Mouse (Mus musculus): Measurements from ENCODE around the gene Sbno2. TPM values are rescaled to one million over a fixed set of nuclear protein-coding genes. Genes with fewer than 3 reads are reported as not detected.

The Sbno2 gene
- total and polyA plus RNA-seq, 3 experiments: 9.7 to 24.2 (median 22.6) TPM

DNA sequence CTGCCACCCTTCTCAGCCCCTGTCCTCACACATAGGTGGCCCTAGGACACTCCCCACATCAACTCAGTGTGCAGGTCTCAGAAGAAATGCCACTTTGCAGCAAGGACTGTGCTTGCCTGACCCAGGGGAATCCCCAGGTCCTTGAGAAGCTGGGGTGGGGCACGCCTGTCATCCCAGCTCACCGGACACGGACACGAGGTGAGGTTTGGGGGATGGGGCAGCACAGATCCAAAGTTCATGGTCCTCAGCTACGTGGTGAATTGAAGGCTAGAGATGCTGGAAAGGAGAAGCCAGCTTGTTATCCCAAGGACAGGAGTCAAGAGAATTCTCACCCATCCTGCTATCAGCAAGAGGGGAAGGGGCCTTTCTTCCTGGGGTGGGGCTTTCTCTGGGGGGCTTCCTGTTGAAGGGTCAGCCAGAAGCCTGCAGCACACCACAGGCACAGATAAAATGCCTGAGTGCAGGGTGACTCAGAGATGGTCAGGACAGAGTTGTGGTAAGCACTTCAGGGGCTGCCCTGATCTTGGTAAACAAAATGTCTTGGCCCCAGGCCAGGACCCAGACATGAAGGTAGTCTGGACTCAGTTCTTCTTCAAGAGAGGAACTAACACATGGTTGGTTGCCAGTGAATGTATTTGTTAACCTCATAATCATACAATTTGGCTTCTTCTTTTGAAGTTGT lies 72.4 kb downstream of the Sbno2 start:
- DNase-seq (ENCODE audit: extremely low read depth): no peak
- Histone ChIP-seq H3K36me3 (replicated peaks in 1 of 2; ENCODE audit: control insufficient read depth in 1 of 2, insufficient read depth in 1 of 2, low read length in 1 of 2) (peaks cover 62 to 79% of the 10 kb centered on the region in 2 experiments), H3K27me3 (replicated peaks) (no peaks in the 10 kb centered on the region), H3K4me3 (replicated peaks in 1 of 3; ENCODE audit: low read depth in 2 of 3, low read length in 2 of 3, poor library complexity in 1 of 3) (no peak overlapping the region), H3K4me2 (ENCODE audit: insufficient read depth, low read depth, poor library complexity, severe bottlenecking) (peak overlapping the region; percentile 86), H3K27ac (ENCODE audit: insufficient read depth, low read depth) (peak overlapping the region; percentile 99), H3K9me3 (replicated peaks; ENCODE audit: low read length) (no peaks in the 10 kb centered on the region), H3K9ac (ENCODE audit: insufficient read depth, low read depth) (peak overlapping the region; percentile 54), H3K4me1 (ENCODE audit: control insufficient read depth in 1 of 2, insufficient read depth in 2 of 2) (peaks cover 29 to 63% of the 10 kb centered on the region in 2 experiments), H3K79me2 (replicated peaks; ENCODE audit: control insufficient read depth, extremely low read depth, insufficient read depth, poor library complexity, severe bottlenecking) (peaks cover 5% of the 10 kb centered on the region; the same call in 1 of the 2 replicates)
- in situ Hi-C loops (cut with MboI; ENCODE audit: low pct_ligation_motif_present, low pct_unique_long_range_greater_than_20kb, low sequenced_read_pairs) (no loop called here), dilution Hi-C loops (cut with MboI; ENCODE audit: extremely low pct_ligation_motif_present, extremely low pct_unique_long_range_greater_than_20kb, low sequenced_read_pairs) (no loop called here)
- TF ChIP-seq ZMIZ1 (IDR thresholded peaks at IDR 0.05; ENCODE audit: low read depth, low read length) (0 out of 2 replicates have a peak, but pooled peaks have one; percentile 39), JUND (conservative IDR thresholded peaks at IDR 0.05; ENCODE audit: low read depth, low read length) (no peak), MAZ (IDR thresholded peaks at IDR 0.05; ENCODE audit: low read depth, low read length) (no peak; the same call in 1 of the 2 replicates), IRF4 (IDR thresholded peaks at IDR 0.05; ENCODE audit: low read depth, low read length) (no peak; the same call in 1 of the 2 replicates), TBP (conservative IDR thresholded peaks at IDR 0.05; ENCODE audit: low read depth, low read length) (no peak), PAX5 (IDR thresholded peaks at IDR 0.05; ENCODE audit: low read length) (no peak), MAFK (IDR thresholded peaks at IDR 0.05; ENCODE audit: insufficient replicate concordance, low read length) (no peak), UBTF (IDR thresholded peaks at IDR 0.05; ENCODE audit: low read depth, low read length) (0 out of 2 replicates have a peak, but pooled peaks have one; percentile 34), MYC (IDR thresholded peaks at IDR 0.05; ENCODE audit: low read depth, low read length) (peak; percentile 77), E2F4 (IDR thresholded peaks at IDR 0.05; ENCODE audit: insufficient replicate concordance, low read depth, low read length) (no peak), NRF1 (IDR thresholded peaks at IDR 0.05; ENCODE audit: low read depth, low read length) (no peak), RAD21 (IDR thresholded peaks at IDR 0.05; ENCODE audit: low read depth, low read length) (no peak), EP300 (IDR thresholded peaks at IDR 0.05; ENCODE audit: low read length) (no peak), TCF12 (IDR thresholded peaks at IDR 0.05; ENCODE audit: low read depth, low read length) (peak; percentile 46; the same call in 1 of the 2 replicates), SIN3A (IDR thresholded peaks at IDR 0.05; ENCODE audit: low read length) (peak; percentile 75; the same call in 1 of the 2 replicates), ZKSCAN1 (IDR thresholded peaks at IDR 0.05; ENCODE audit: borderline replicate concordance, low read depth, low read length) (no peak), KAT2A (IDR thresholded peaks at IDR 0.05; ENCODE audit: insufficient replicate concordance, low read length) (no peak), USF2 (conservative IDR thresholded peaks at IDR 0.05; ENCODE audit: low read depth, low read length) (no peak), MXI1 (IDR thresholded peaks at IDR 0.05; ENCODE audit: low read depth, low read length) (peak; percentile 92), CHD1 (IDR thresholded peaks at IDR 0.05; ENCODE audit: low read depth, low read length) (peak; percentile 83; the same call in 1 of the 2 replicates), BHLHE40 (IDR thresholded peaks at IDR 0.05; ENCODE audit: low read depth, low read length) (peak; percentile 91), JUN (IDR thresholded peaks at IDR 0.05; ENCODE audit: insufficient read depth, low read depth, low read length) (no peak), RCOR1 (conservative IDR thresholded peaks at IDR 0.05; ENCODE audit: low read depth, low read length) (peak; percentile 64; the same call in 1 of the 2 replicates), POLR2AphosphoS2 (IDR thresholded peaks at IDR 0.05; ENCODE audit: low read depth, low read length) (no peak), MAX (IDR thresholded peaks at IDR 0.05; ENCODE audit: low read length) (peak; percentile 91), ZNF384 (IDR thresholded peaks at IDR 0.05; ENCODE audit: low read depth, low read length) (no peak), CHD2 (IDR thresholded peaks at IDR 0.05; ENCODE audit: low read length) (peak; percentile 88), MEF2A (IDR thresholded peaks at IDR 0.05; ENCODE audit: borderline replicate concordance, low read depth, low read length) (peak; percentile 71; the same call in 1 of the 2 replicates), ETS1 (conservative IDR thresholded peaks at IDR 0.05; ENCODE audit: low read depth, low read length) (peak; percentile 75), NELFE (IDR thresholded peaks at IDR 0.05; ENCODE audit: low read depth, low read length) (no peak), USF1 (IDR thresholded peaks at IDR 0.05; ENCODE audit: low read depth, low read length) (no peak), ZC3H11A (IDR thresholded peaks at IDR 0.05; ENCODE audit: low read depth, low read length) (no peak), CTCF (conservative IDR thresholded peaks at IDR 0.05 in 1 of 2, IDR thresholded peaks at IDR 0.05 in 1 of 2; ENCODE audit: low read depth in 2 of 2, low read length in 2 of 2) (no peak), ELF1 (IDR thresholded peaks at IDR 0.05; ENCODE audit: low read depth, low read length) (no peak), POLR2A (IDR thresholded peaks at IDR 0.05; ENCODE audit: low read depth, low read length) (0 out of 2 replicates have a peak, but pooled peaks have one; percentile 19), HCFC1 (IDR thresholded peaks at IDR 0.05; ENCODE audit: low read depth, low read length) (0 out of 2 replicates have a peak, but pooled peaks have one; percentile 9), GABPA (IDR thresholded peaks at IDR 0.05; ENCODE audit: insufficient replicate concordance, low read depth, low read length) (no peak), SMC3 (IDR thresholded peaks at IDR 0.05; ENCODE audit: low read depth, low read length) (peak; percentile 22)

Measured in CH12.LX (cell line).